Mouse (Mus musculus) lung, postnatal 4 days (tissue): Measurements from ENCODE around the gene Gm11444.
A peak's percentile ranks its signal among the peaks of the same experiment; 100 is the strongest.

Source experiments
- DNase-seq, 2 experiments: peaks; one replicate each; pipeline ENCODE4 v3.0.0; 2021

Gm11444 gene

GRCm38 (mm10) chr11:85857997-85858698 is 8.0 kb upstream of the Gm11444 start:
- no peak for DNase-seq

- peak; percentile 47 to 62 for DNase-seq
These were observed 625 bp upstream of the Gm11444 start for GRCm38 (mm10) chr11:85850758-85851157.

- DNase-seq: peak; percentile 81 to 85
These were observed 1.1 kb downstream of the Gm11444 start for GRCm38 (mm10) chr11:85849037-85849436.

- DNase-seq: peak; percentile 80 to 94
These were observed 3.6 kb downstream of the Gm11444 start for GRCm38 (mm10) chr11:85846509-85846908.

- peak; percentile 79 to 91 for DNase-seq
These were observed 4.2 kb downstream of the Gm11444 start for GRCm38 (mm10) chr11:85845921-85846320.

GRCm38 (mm10) chr11:85844971-85845370 is 5.2 kb downstream of the Gm11444 start:
- DNase-seq: no peak

GRCm38 (mm10) chr11:85844144-85844965 is 5.8 kb downstream of the Gm11444 start:
- peak; percentile 93 to 94 for DNase-seq

- DNase-seq: peak; percentile 90 to 92
These were observed 6.8 kb downstream of the Gm11444 start for GRCm38 (mm10) chr11:85843347-85843692.

- DNase-seq: peak in 1 of 2 experiments; percentile 35
These were observed 7.4 kb downstream of the Gm11444 start for GRCm38 (mm10) chr11:85842596-85843346.

GRCm38 (mm10) chr11:85841980-85842379 is 8.2 kb downstream of the Gm11444 start:
- peak; percentile 82 to 85 for DNase-seq

GRCm38 (mm10) chr11:85841211-85841681 is 8.9 kb downstream of the Gm11444 start:
- peak; percentile 48 to 49 for DNase-seq

- peak; percentile 24 to 41 for DNase-seq
These were observed 9.4 kb downstream of the Gm11444 start for GRCm38 (mm10) chr11:85840803-85841145.

- peak; percentile 30 to 39 for DNase-seq
These were observed 9.9 kb downstream of the Gm11444 start for GRCm38 (mm10) chr11:85840031-85840802.

GRCm38 (mm10) chr11:85839258-85840030 is 10.7 kb downstream of the Gm11444 start:
- DNase-seq: peak in 1 of 2 experiments; percentile 18

- DNase-seq: no peak
These were observed 11.5 kb downstream of the Gm11444 start for GRCm38 (mm10) chr11:85838424-85839257.

GRCm38 (mm10) chr11:85837648-85838423 is 12.3 kb downstream of the Gm11444 start:
- DNase-seq: peak; percentile 49 to 60

GRCm38 (mm10) chr11:85837291-85837647 is 12.9 kb downstream of the Gm11444 start:
- no peak for DNase-seq

- peak; percentile 51 to 59 for DNase-seq
These were observed 13.4 kb downstream of the Gm11444 start for GRCm38 (mm10) chr11:85836523-85837290.
